Mouse (Mus musculus) heart, adult 2 months (tissue): ENCODE results near the gene Cep135. TPM values are rescaled to one million over a fixed set of nuclear protein-coding genes. Genes with fewer than 3 reads are reported as not detected.

Source experiments
- DNase-seq, 2 experiments: peaks; one replicate each; pipeline ENCODE4 v3.0.0; 2021
- H3K27ac ChIP-seq: fragments of 200-600 bp; 2 replicates; pipeline ENCODE4 v1.8.1; 2022
- H3K27me3 ChIP-seq: fragments of 200-500 bp; 2 replicates; pipeline ENCODE4 v1.6.1; 2012; ENCODE audit warnings: mild to moderate bottlenecking, low read length, inconsistent platforms, mixed read lengths; ENCODE audit not compliant: control insufficient read depth, insufficient read depth
- H3K36me3 ChIP-seq: fragments of 200-500 bp; 2 replicates; pipeline ENCODE4 v1.6.1; 2012; ENCODE audit warnings: low read length, inconsistent platforms; ENCODE audit not compliant: control insufficient read depth, insufficient read depth
- H3K4me1 ChIP-seq: fragments of 200-500 bp; 2 replicates; pipeline ENCODE4 v1.6.1; 2011; ENCODE audit warnings: low read length; ENCODE audit not compliant: control insufficient read depth, insufficient read depth
- H3K4me3 ChIP-seq: fragments of 200-600 bp; 2 replicates; pipeline ENCODE4 v1.8.1; 2022
- H3K79me2 ChIP-seq: fragments of 200-500 bp; replicated peaks from 2 replicates; pipeline ENCODE4 v1.6.1; 2012; ENCODE audit warnings: mild to moderate bottlenecking, inconsistent platforms, low read length, moderate library complexity, mixed read lengths; ENCODE audit not compliant: control insufficient read depth, insufficient read depth
- H3K9ac ChIP-seq: fragments of 200-500 bp; 2 replicates; pipeline ENCODE4 v1.6.1; 2012; ENCODE audit warnings: low read depth, mild to moderate bottlenecking, control low read depth, inconsistent platforms, low read length, mixed read lengths
- CTCF ChIP-seq: fragments of 200-600 bp; IDR thresholded peaks from 2 replicates; pipeline ENCODE4 v1.8.1; 2022; ENCODE audit warnings: antibody characterized with exemption, mild to moderate bottlenecking, moderate library complexity
- EP300 ChIP-seq: fragments of 200-500 bp; IDR thresholded peaks from 2 replicates; pipeline ENCODE4 v1.6.1; 2011; ENCODE audit warnings: low read depth, low read length, control low read depth; ENCODE audit not compliant: insufficient read depth
- POLR2A ChIP-seq: fragments of 200-500 bp; IDR thresholded peaks from 2 replicates; pipeline ENCODE4 v1.6.1; 2011; ENCODE audit warnings: mild to moderate bottlenecking, low read depth, low read length, control low read depth; ENCODE audit not compliant: insufficient read depth
- WGBS: fragments of 180-500 bp; shearing (Covaris S2); methylation state at CpG from one replicate; pipeline ENCODE4 v1.1.7; 2018; 5-methylcytosine and 5-hydroxymethylcytosine counted together
- intact Hi-C: fragments of 180-260 bp; cut with DNase I; formaldehyde crosslinking; loops from one replicate; pipeline ENCODE4 v1.15.1; 2025
- polyA plus RNA-seq: library from polyadenylated mRNA; depleted of rRNA; stranded (reverse); fragments of >200 nt; gene quantifications from 2 replicates; pipeline ENCODE4 v1.2.3, GENCODE M21; 2012
- total RNA-seq, 2 experiments: library from RNA; stranded (reverse); gene quantifications; 2 replicates each; pipeline ENCODE4 v1.2.3; 2021

Cep135 gene
- total and polyA plus RNA-seq, 3 experiments: 0.94 to 3.5 (median 3.0) TPM

DNA sequence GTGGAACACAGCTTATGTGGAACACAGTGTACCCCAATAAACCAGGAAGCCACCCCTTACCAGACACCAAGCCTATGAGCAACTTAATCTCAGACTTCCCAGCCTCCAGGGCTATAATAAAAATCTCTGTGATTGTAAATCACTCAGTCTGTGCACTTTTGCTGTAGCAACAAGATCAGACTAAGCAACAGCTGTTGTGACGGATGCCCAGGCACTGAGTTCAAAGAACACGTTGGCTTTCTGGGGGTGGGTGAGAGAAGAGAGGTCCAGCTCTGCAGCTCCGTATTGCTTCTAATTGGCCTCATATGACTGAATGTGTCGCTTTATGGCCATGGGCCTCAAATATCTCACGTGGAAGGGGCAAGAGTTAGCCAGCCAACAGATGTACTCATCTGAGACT, 80.0 kb downstream of the Cep135 start:
- no peak overlapping the region for H3K4me3 ChIP-seq
- H3K27ac ChIP-seq: no peak overlapping the region
- DNase-seq: no peak
- no peaks in the 10 kb centered on the region for H3K4me1 ChIP-seq
- intact Hi-C loops: no loop called here
- whole genome bisulfite sequencing: 90% methylated on average over 5 of the region's 5 CpGs
- TF ChIP-seq EP300 (no peak), POLR2A (no peak), CTCF (no peak)
- H3K36me3 ChIP-seq: no peaks in the 10 kb centered on the region
- no peaks in the 10 kb centered on the region for H3K27me3 ChIP-seq
- no peaks in the 10 kb centered on the region for H3K79me2 ChIP-seq
- H3K9ac ChIP-seq: no peak overlapping the region

DNA sequence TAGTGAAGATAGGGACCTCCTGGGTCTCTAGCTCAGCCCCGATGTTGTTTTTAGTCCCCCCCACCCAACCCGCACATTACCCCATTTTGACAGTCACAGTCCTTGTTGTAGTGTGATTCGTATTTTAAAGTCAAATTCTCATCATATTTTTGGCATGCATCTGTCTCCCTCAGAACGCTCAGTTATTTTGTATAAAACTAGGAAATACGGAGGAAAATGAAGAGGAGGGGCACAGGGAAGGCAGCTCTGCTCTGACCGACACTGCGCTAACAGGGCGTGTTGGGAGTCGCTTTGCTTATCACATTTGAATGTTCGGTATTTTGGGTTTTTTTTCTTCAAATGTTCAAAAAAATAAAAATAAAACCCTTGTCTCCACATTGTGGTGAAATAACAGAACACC, 81.7 kb downstream of the Cep135 start:
- no peaks in the 10 kb centered on the region for H3K79me2 ChIP-seq
- WGBS: 82% methylated on average over 10 of the region's 10 CpGs

DNA sequence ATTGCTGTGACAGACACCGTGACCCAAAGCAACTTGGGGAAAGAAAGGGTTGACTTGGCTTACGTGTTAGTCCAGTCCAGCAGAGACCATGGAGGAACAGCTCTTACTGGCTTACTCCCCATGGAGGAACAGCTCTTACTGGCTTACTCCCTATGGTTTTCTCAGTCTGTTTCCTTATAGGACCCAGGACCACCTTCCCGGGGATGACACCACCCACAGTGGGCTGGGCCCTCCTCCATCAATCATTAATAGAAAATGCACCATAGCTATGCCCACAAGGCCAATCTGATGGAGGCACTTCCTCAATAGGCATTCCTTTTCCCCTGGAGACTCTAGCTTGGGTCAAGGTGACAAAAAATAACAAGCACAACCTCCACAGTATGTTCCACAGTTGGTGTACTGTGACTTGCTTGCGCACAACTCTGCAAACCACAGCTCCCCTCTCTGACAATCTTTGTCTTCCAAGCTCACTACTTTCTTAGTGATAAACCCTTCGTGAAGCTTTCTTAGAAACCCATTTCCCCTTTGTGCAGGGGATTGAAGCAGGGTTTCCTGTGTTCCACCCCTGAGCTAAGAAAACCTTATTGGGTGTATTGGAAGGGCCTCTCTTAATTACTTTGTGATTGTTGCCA, 85.6 kb downstream of the Cep135 start:
- H3K4me1 ChIP-seq: no peaks in the 10 kb centered on the region
- no peaks in the 10 kb centered on the region for H3K79me2 ChIP-seq
- H3K9ac ChIP-seq: no peak overlapping the region
- WGBS: 85% methylated on average over 5 of the region's 5 CpGs
- H3K4me3 ChIP-seq: no peak overlapping the region
- no peak for DNase-seq
- no peak for TF ChIP-seq POLR2A
- TF ChIP-seq EP300: no peak
- TF ChIP-seq CTCF: no peak
- H3K36me3 ChIP-seq: no peaks in the 10 kb centered on the region
- H3K27me3 ChIP-seq: no peaks in the 10 kb centered on the region
- H3K27ac ChIP-seq: no peak overlapping the region
- intact Hi-C loops: no loop called here

More for the DNA sequence above, 81.7 kb downstream of the Cep135 start:
- Histone ChIP-seq H3K4me1 (no peaks in the 10 kb centered on the region), H3K27me3 (no peaks in the 10 kb centered on the region), H3K4me3 (no peak overlapping the region), H3K27ac (no peak overlapping the region), H3K9ac (no peak overlapping the region), H3K36me3 (no peaks in the 10 kb centered on the region)
- intact Hi-C loops: no loop called here
- TF ChIP-seq EP300: no peak
- no peak for TF ChIP-seq POLR2A
- TF ChIP-seq CTCF: no peak
- DNase-seq: no peak

DNA sequence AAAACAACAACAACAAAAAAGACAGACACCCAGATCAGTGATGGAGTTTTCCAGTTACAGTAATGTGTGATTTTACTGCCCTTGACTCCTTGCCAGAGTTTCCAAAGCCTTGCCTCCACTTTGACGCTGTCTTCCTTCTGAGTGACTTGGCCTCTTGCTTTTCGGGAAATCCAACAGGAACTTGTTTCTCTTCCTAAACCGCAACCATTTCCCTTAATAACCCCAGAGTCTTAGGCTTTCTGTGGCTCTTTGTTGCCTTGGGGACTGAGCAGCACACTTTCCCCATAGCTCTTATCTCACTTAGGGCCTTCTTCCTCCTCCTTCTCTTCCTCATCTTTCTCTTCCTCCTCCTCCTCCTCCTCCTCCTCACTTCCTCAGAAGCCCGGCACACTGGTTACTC, 86.9 kb downstream of the Cep135 start:
- DNase-seq: no peak
- TF ChIP-seq POLR2A (no peak), EP300 (no peak), CTCF (no peak)
- Histone ChIP-seq H3K4me3 (no peak overlapping the region), H3K79me2 (no peaks in the 10 kb centered on the region), H3K27ac (no peak overlapping the region), H3K27me3 (no peaks in the 10 kb centered on the region), H3K36me3 (no peaks in the 10 kb centered on the region), H3K4me1 (no peaks in the 10 kb centered on the region), H3K9ac (no peak overlapping the region)
- intact Hi-C loops: no loop called here
- 34% methylated on average over 4 of the region's 4 CpGs for WGBS

DNA sequence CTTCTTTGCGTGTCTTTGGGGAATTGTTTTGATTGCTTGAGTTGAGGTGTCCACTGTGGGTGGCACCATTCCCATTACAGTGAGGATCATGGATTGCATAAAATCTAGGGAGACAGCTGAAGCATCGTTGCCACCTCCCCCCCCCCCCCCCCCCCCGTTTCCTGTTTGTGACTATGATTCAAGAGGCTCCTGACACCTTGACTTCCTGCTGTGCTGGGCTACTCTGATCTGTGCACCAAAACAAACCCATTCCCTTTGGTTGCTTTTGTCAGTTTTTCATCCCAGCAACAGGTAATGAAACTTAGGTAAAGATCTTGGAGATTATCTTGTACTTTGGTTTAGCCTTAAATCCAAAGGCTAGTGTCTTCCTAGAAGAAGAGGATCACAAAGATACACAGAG, 92.5 kb downstream of the Cep135 start:
- Histone ChIP-seq H3K27me3 (no peaks in the 10 kb centered on the region), H3K79me2 (no peaks in the 10 kb centered on the region), H3K4me1 (no peaks in the 10 kb centered on the region), H3K36me3 (no peaks in the 10 kb centered on the region), H3K4me3 (no peak overlapping the region), H3K9ac (no peak overlapping the region), H3K27ac (no peak overlapping the region)
- no peak for TF ChIP-seq EP300
- no peak for TF ChIP-seq POLR2A
- no peak for TF ChIP-seq CTCF
- 46% methylated on average over 3 of the region's 3 CpGs for WGBS
- DNase-seq: no peak
- intact Hi-C loops: no loop called here

DNA sequence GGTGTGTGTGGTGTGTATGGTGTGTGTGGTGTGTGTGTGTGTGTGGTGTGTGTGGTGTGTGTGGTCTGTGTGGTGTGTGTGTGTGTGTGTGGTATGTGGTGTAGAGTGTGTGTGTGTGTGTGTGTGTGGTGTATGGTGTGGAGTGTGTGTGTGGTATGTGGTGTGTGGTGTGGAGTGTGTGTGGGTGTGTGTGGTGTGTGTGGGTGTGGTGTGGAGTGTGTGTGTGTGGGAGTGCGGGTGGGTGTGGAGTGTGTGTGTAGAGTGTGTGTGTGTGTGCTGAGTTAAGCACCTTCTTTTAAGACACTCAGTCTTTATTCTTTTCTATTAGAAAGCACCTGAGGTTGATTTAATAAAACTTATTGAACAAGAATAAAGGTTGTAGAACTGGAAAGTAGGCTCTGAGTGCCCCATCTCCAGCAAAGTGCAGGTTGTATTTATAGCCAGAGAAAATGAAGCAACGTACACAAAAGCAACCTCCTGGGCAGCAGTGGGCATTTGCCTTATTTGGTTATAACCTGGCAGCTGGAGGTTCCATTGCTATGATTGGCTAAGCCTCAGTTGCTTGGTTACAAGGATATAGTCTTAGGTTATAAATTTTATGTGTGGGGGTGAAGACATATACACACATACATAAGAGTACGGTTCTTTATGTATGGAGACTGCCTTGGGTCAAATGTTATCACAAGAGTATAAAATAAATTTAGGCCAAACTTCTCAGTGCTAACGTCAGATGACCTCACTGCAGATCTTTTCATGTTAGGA, 93.6 kb downstream of the Cep135 start:
- H3K4me1 ChIP-seq: no peaks in the 10 kb centered on the region
- no peaks in the 10 kb centered on the region for H3K36me3 ChIP-seq
- H3K27ac ChIP-seq: no peak overlapping the region
- H3K9ac ChIP-seq: no peak overlapping the region
- TF ChIP-seq CTCF (no peak), POLR2A (no peak), EP300 (no peak)
- no peak for DNase-seq
- no peaks in the 10 kb centered on the region for H3K79me2 ChIP-seq
- no peak overlapping the region for H3K4me3 ChIP-seq
- WGBS: 65% methylated on average over 4 of the region's 4 CpGs
- intact Hi-C loops: no loop called here
- H3K27me3 ChIP-seq: no peaks in the 10 kb centered on the region
